Mouse (Mus musculus): ENCODE data around the gene P2rx1. TPM values are rescaled to one million over a fixed set of nuclear protein-coding genes. Genes with fewer than 3 reads are reported as not detected.

The P2rx1 gene
- polyA plus RNA-seq, 1 experiment from 2014 or later, result 0.56 TPM

DNA sequence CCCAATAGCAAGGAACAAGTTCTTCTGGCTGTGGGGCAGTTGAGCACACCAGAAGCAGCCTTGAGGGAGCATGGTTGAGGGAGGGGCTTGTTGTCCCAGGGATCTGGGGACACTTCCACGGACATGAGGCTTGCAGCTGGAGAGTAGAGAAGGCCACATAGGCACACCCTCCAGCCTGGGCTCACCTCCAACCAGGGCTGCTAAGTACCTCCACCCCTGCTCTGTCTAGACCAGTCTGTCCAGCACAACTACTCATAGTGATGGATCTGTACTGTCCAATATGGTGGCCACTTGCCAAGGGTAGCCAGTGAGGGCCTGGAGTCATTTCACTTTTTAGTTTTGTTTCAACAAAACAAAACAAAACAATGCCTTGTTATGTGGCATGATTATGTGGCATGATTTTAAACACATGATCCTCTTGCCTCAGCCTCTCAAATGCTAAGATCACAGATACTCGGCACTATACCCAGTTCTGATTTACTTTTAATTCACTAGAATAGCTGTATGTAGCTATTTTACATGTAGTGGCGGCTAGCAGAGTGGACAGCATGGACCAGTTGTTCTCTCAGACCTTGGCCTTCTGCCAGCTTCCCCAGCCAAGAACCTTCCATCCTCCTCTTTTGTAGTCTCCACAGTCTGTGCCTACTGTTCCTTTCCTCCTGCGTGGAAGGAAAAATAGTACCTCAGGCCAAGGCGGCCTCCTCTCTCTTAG lies 16.6 kb downstream of the P2rx1 start:
- WGBS, result 68% methylated on average over 5 of the region's 5 CpGs
- H3K4me1 ChIP-seq, result peaks cover 15% of the 10 kb centered on the region
- no peak for ATAC-seq (replicated peaks)
- no peaks in the 10 kb centered on the region for H3K36me3 ChIP-seq
- H3K4me2 ChIP-seq (replicated peaks), result no peak overlapping the region
- no peaks in the 10 kb centered on the region for H3K9me3 ChIP-seq
- H3K27me3 ChIP-seq, result peaks cover 6% of the 10 kb centered on the region; the same call in 1 of the 2 replicates
- H3K27ac ChIP-seq (replicated peaks), result no peak overlapping the region
- H3K9ac ChIP-seq (replicated peaks), result no peak overlapping the region
- H3K4me3 ChIP-seq, result no peak overlapping the region

DNA sequence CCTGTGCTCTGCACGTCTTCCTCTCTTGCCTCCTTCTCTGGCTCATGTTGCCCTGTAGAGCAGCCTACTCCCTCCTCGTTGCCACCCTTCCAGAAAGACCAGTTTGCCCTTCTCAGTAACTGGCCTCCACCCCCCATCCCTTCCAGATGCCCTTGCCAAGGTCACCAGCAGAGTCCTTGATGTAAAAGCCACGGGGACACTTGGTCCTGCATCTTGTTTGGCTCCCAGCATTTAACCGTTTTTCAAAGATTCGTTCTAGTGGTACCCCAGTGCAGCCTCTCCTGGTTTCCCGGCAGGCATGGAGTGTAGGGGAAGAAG lies 17.2 kb downstream of the P2rx1 start:
- Histone ChIP-seq H3K9ac (replicated peaks) (no peak overlapping the region), H3K4me2 (replicated peaks) (no peak overlapping the region), H3K4me1 (peaks cover 15% of the 10 kb centered on the region), H3K27ac (replicated peaks) (no peak overlapping the region), H3K9me3 (no peaks in the 10 kb centered on the region), H3K27me3 (peaks cover 10% of the 10 kb centered on the region; the same call in 1 of the 2 replicates), H3K4me3 (no peak overlapping the region), H3K36me3 (no peaks in the 10 kb centered on the region)
- no peak for ATAC-seq (replicated peaks)
- 73% methylated on average over 6 of the region's 6 CpGs for WGBS

- peak; percentile 96 for ATAC-seq (replicated peaks)
- Histone ChIP-seq H3K4me3 (peak within 1 kb of the TSS; percentile 89), H3K27ac (replicated peaks) (peak within 1 kb of the TSS; percentile 45; the same call in 1 of the 2 replicates), H3K27me3 (peaks cover 10% of the 10 kb centered on the region; the same call in 1 of the 2 replicates), H3K4me1 (peaks cover 15% of the 10 kb centered on the region), H3K9ac (replicated peaks) (peak within 1 kb of the TSS; percentile 78), H3K36me3 (no peaks in the 10 kb centered on the region), H3K4me2 (replicated peaks) (peak within 1 kb of the TSS; percentile 77), H3K9me3 (no peaks in the 10 kb centered on the region)
- WGBS, result under 1% methylated on average over 57 of the region's 57 CpGs
Measured at GRCm38 (mm10) chr11:73018471-73019146, 19.7 kb downstream of the P2rx1 start, which contains the start of gene Camkk1. Gene Camkk1, plus strand, starts transcription at chr11:73019008.

GRCm38 (mm10) chr11:73019147-73019795 lies 20.4 kb downstream of the P2rx1 start:
- WGBS, result under 1% methylated on average over 46 of the region's 46 CpGs

GRCm38 (mm10) chr11:73020953-73021800 lies 22.3 kb downstream of the P2rx1 start:
- H3K4me2 ChIP-seq (replicated peaks), result no peak overlapping the region
- H3K9me3 ChIP-seq, result no peaks in the 10 kb centered on the region
- WGBS, result 63% methylated on average over 7 of the region's 7 CpGs
- no peak overlapping the region for H3K9ac ChIP-seq (replicated peaks)
- H3K27me3 ChIP-seq, result peaks cover 10% of the 10 kb centered on the region; the same call in 1 of the 2 replicates
- no peak overlapping the region for H3K27ac ChIP-seq (replicated peaks)
- no peaks in the 10 kb centered on the region for H3K36me3 ChIP-seq
- no peak overlapping the region for H3K4me3 ChIP-seq
- no peak for ATAC-seq (replicated peaks)
- H3K4me1 ChIP-seq, result peaks cover 15% of the 10 kb centered on the region

More at GRCm38 (mm10) chr11:73019147-73019795, 20.4 kb downstream of the P2rx1 start:
- peaks cover 10% of the 10 kb centered on the region; the same call in 1 of the 2 replicates for H3K27me3 ChIP-seq
- ATAC-seq (replicated peaks), result peak; percentile 71
- peak overlapping the region; percentile 78 for H3K9ac ChIP-seq (replicated peaks)
- peak overlapping the region; percentile 77 for H3K4me2 ChIP-seq (replicated peaks)
- H3K36me3 ChIP-seq, result no peaks in the 10 kb centered on the region
- H3K4me1 ChIP-seq, result peaks cover 15% of the 10 kb centered on the region
- H3K4me3 ChIP-seq, result peak overlapping the region; percentile 89
- no peaks in the 10 kb centered on the region for H3K9me3 ChIP-seq
- H3K27ac ChIP-seq (replicated peaks), result peak overlapping the region; percentile 45; the same call in 1 of the 2 replicates

GRCm38 (mm10) chr11:73023099-73023498 lies 24.2 kb downstream of the P2rx1 start:
- peaks cover 14% of the 10 kb centered on the region for H3K4me1 ChIP-seq
- no peak for ATAC-seq (replicated peaks)
- whole genome bisulfite sequencing, result 48% methylated on average over 9 of the region's 9 CpGs

GRCm38 (mm10) chr11:73023827-73024226 lies 24.9 kb downstream of the P2rx1 start:
- no peak overlapping the region for H3K27ac ChIP-seq (replicated peaks)

More at GRCm38 (mm10) chr11:73023099-73023498, 24.2 kb downstream of the P2rx1 start:
- Histone ChIP-seq H3K9me3 (no peaks in the 10 kb centered on the region), H3K36me3 (peaks cover under 1% of the 10 kb centered on the region; the same call in 1 of the 2 replicates), H3K9ac (replicated peaks) (no peak overlapping the region), H3K27ac (replicated peaks) (no peak overlapping the region), H3K4me3 (no peak overlapping the region), H3K27me3 (peaks cover 10% of the 10 kb centered on the region; the same call in 1 of the 2 replicates), H3K4me2 (replicated peaks) (no peak overlapping the region)

DNA sequence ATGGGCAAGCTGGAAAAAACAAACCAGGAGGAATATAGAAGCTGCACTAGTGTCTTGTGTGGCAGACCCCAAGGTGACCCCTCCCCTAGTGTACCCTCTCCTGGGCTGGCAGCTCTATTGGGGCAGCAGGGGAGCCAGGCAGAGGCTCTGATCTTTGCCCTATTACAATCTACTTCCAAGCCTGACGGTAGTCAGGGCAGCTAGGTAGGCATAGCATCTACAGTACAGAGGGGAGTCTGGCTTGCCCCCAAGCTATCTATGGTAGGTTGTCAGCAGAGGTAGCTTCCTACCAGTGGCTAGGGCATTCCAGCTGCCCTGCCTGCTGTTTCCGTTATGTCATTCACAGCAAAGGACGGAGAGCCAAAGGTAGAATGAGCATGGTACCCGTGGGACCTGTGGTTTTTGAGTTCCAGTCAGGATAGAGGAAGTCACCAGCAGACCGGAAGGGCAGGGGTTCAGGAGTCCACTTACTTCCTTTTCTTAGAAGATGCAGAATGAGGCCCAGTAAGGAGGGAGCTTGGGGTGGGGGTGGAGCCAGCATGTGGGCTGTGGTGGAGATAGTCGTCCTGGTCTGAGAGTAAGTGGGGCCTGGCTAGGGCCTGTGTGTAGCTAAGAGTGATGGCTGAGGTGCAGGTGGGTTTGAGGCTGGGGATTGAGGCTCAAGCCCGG lies 25.5 kb downstream of the P2rx1 start:
- Histone ChIP-seq H3K4me1 (peaks cover 7% of the 10 kb centered on the region), H3K27ac (replicated peaks) (no peak overlapping the region), H3K36me3 (peaks cover 3% of the 10 kb centered on the region; the same call in 1 of the 2 replicates), H3K4me2 (replicated peaks) (no peak overlapping the region), H3K9ac (replicated peaks) (no peak overlapping the region), H3K27me3 (peaks cover 10% of the 10 kb centered on the region; the same call in 1 of the 2 replicates), H3K9me3 (no peaks in the 10 kb centered on the region), H3K4me3 (no peak overlapping the region)
- WGBS, result 73% methylated on average over 7 of the region's 7 CpGs
- no peak for ATAC-seq (replicated peaks)

More at GRCm38 (mm10) chr11:73023827-73024226, 24.9 kb downstream of the P2rx1 start:
- Histone ChIP-seq H3K4me3 (no peak overlapping the region), H3K4me2 (replicated peaks) (no peak overlapping the region), H3K36me3 (peaks cover 3% of the 10 kb centered on the region; the same call in 1 of the 2 replicates), H3K9ac (replicated peaks) (no peak overlapping the region), H3K9me3 (no peaks in the 10 kb centered on the region), H3K27me3 (peaks cover 10% of the 10 kb centered on the region; the same call in 1 of the 2 replicates), H3K4me1 (peaks cover 9% of the 10 kb centered on the region)
- 33% methylated on average over 4 of the region's 4 CpGs for WGBS
- no peak for ATAC-seq (replicated peaks)

DNA sequence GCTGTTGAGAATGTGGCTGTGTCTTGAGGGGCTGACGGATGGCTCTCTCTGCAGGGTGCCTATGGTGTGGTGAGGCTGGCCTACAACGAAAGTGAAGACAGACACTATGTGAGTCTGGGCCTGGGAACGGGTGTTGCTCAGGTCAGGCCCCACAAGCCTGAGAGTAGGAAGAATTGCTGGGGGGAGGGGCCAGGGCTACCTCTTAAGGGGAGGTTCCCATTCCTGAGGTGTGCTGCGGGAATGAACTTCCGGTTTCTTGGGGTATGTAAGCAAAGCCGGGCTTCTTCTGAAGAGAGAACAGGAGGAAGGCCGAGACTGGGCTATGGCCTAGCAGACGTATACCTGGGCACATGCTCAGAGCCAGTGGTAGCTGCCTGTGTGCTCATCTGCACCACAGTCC lies 28.1 kb downstream of the P2rx1 start:
- Histone ChIP-seq H3K4me2 (replicated peaks) (no peak overlapping the region), H3K4me3 (no peak overlapping the region), H3K9ac (replicated peaks) (no peak overlapping the region), H3K4me1 (peaks cover 11% of the 10 kb centered on the region), H3K27ac (replicated peaks) (no peak overlapping the region), H3K36me3 (peaks cover 3% of the 10 kb centered on the region; the same call in 1 of the 2 replicates), H3K27me3 (no peaks in the 10 kb centered on the region), H3K9me3 (no peaks in the 10 kb centered on the region)
- no peak for ATAC-seq (replicated peaks)
- WGBS, result 59% methylated on average over 8 of the region's 8 CpGs

DNA sequence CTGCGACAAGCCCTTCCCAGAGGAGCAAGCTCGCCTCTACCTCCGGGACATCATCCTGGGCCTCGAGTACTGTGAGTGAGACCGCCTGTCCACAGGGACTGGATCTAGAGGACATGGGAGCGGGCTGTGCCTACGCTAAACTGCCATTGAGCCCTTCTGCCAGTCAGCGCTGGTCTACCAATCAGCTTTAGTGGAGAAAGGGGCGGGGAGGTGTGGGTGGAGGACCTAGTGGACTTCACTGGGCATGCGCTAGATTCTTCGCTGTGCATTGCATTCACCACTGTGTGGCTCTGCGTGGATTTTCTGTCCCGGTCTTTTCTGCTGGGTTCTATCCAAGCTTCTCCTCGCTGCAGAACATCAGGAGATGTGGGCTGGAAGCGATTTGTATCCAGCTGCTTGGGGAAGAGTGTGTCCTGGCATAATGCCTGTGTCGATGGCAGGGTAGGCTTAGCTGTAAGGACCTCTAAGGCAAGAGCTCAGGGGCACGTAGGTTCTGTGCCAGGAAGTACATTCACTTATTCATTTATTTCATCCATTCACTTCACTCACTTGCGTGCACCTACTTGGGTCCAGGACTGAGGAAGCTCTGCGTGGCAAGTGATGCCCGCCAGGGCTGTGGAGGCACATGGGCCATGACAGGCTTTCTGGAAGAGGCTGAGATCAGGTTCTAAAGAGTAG lies 32.1 kb downstream of the P2rx1 start:
- 23% methylated on average over 20 of the region's 20 CpGs for WGBS
- peak overlapping the region; percentile 52 for H3K9ac ChIP-seq (replicated peaks)
- peak overlapping the region; percentile 37 for H3K4me3 ChIP-seq
- no peaks in the 10 kb centered on the region for H3K9me3 ChIP-seq
- H3K4me1 ChIP-seq, result peaks cover 11% of the 10 kb centered on the region
- H3K27me3 ChIP-seq, result no peaks in the 10 kb centered on the region
- peaks cover 3% of the 10 kb centered on the region; the same call in 1 of the 2 replicates for H3K36me3 ChIP-seq
- H3K4me2 ChIP-seq (replicated peaks), result peak overlapping the region; percentile 64
- H3K27ac ChIP-seq (replicated peaks), result peak overlapping the region; percentile 82
- peak; percentile 95 for ATAC-seq (replicated peaks)

Measured in forebrain, embryonic 15.5 days (tissue).